Mouse (Mus musculus) midbrain, embryonic 11.5 days (tissue): ENCODE measurements around the gene Sac3d1. TPM values are rescaled to one million over a fixed set of nuclear protein-coding genes. Genes with fewer than 3 reads are reported as not detected.

Source experiments
- ATAC-seq: fragments of 200-750 bp; cut with Nextera tagmentation; 2 replicates; pipeline ENCODE4 v1.8.0; 2017; ENCODE audit warnings: moderate TSS enrichment, moderate library complexity; ENCODE audit not compliant: low FRiP score
- DNase-seq: peaks from one replicate; pipeline ENCODE4 v3.0.0; 2015; ENCODE audit warnings: low spot score; ENCODE audit errors: missing footprints
- H3K27ac ChIP-seq: fragments of 300-500 bp; sonication (generic); 2 replicates; pipeline ENCODE4 v1.5.1; 2014; ENCODE audit warnings: low read depth, low read length
- H3K27me3 ChIP-seq: fragments of 300-500 bp; sonication (generic); 2 replicates; pipeline ENCODE4 v1.6.1; 2014; ENCODE audit warnings: mild to moderate bottlenecking, low read length, moderate library complexity, mixed read lengths; ENCODE audit not compliant: control insufficient read depth, insufficient read depth
- H3K36me3 ChIP-seq: fragments of 300-500 bp; sonication (generic); 2 replicates; pipeline ENCODE4 v1.6.1; 2014; ENCODE audit warnings: mild to moderate bottlenecking, low read length, moderate library complexity, mixed read lengths; ENCODE audit not compliant: control insufficient read depth, insufficient read depth
- H3K4me1 ChIP-seq: fragments of 300-500 bp; sonication (generic); 2 replicates; pipeline ENCODE4 v1.6.1; 2014; ENCODE audit warnings: low read length; ENCODE audit not compliant: control insufficient read depth, insufficient read depth
- H3K4me2 ChIP-seq: fragments of 300-500 bp; sonication (generic); 2 replicates; pipeline ENCODE4 v1.6.1; 2014; ENCODE audit warnings: mild to moderate bottlenecking, moderate library complexity
- H3K4me3 ChIP-seq: fragments of 300-500 bp; sonication (generic); 2 replicates; pipeline ENCODE4 v1.5.1; 2014; ENCODE audit warnings: low read depth, low read length
- H3K9ac ChIP-seq: fragments of 300-500 bp; sonication (generic); 2 replicates; pipeline ENCODE4 v1.6.1; 2014; ENCODE audit warnings: low read length
- H3K9me3 ChIP-seq: fragments of 300-500 bp; sonication (generic); 2 replicates; pipeline ENCODE4 v1.6.1; 2016; ENCODE audit warnings: low read length; ENCODE audit not compliant: control insufficient read depth
- WGBS: fragments of 180-500 bp; shearing (Covaris S2); extraction: QIAGEN DNeasy Blood & Tissue Kit; methylation state at CpG from one replicate; pipeline ENCODE4 v1.1.7; 2014; 5-methylcytosine and 5-hydroxymethylcytosine counted together
- polyA plus RNA-seq: library from polyadenylated mRNA; unstranded; fragments of >200 nt; fragmentation: Nextera tagmentation; extraction: Ambion mirVana; gene quantifications from 2 replicates; pipeline ENCODE4 v1.2.1, GENCODE M21; 2014

Sac3d1 gene
- polyA plus RNA-seq, 1 experiment from 2014 or later, result 60.0 TPM

DNA sequence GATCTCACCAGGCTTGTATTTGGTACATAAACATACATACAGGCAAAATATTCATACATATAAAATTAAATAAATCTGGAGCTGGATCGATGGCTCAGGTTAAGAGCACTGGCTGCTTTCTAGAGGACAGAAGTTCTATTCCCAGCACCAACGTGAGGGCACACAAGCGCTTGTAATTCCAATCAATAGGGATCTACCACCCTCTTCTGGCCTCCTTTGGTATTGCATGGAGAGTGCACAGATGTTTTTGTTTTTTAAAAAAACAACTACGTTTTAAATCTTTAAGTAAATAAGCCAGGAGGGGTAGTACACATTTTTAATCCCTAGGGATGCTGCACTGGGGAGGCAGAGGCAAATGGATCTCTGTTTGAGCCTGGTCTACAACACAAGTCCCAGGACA lies 7.8 kb upstream of the Sac3d1 start:
- Histone ChIP-seq H3K4me3 (no peak overlapping the region), H3K4me1 (peaks cover 2% of the 10 kb centered on the region; the same call in 1 of the 2 replicates), H3K27ac (no peak overlapping the region), H3K9ac (no peak overlapping the region), H3K36me3 (no peaks in the 10 kb centered on the region), H3K4me2 (no peak overlapping the region), H3K27me3 (no peaks in the 10 kb centered on the region), H3K9me3 (no peaks in the 10 kb centered on the region)
- DNase-seq (peak; percentile 95), ATAC-seq (no peak)
- WGBS, result 24% methylated on average over 4 of the region's 4 CpGs

DNA sequence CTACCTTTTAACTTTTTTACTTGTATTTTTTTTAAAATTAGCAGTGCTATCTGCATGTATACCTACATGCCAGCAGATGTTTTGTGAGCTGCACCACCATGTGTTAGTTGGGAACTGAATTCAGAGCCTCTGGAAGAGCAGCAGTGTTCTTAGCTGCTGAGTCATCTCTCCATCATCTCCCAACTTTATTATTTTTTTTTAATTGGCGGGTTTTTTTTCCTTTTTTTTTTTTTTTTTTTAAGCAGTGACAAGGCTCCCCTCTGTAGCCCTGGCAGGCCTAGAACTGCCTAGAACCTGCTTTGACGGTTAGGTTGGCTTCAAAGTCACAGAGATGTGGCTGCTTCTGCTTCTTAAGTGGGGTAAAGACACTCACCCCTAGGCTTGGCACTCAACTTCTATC lies 6.4 kb upstream of the Sac3d1 start:
- ATAC-seq (no peak), DNase-seq (peak; percentile 78)
- no peak overlapping the region for H3K27ac ChIP-seq
- no peaks in the 10 kb centered on the region for H3K27me3 ChIP-seq
- no peaks in the 10 kb centered on the region for H3K9me3 ChIP-seq
- no peak overlapping the region for H3K9ac ChIP-seq
- H3K36me3 ChIP-seq, result no peaks in the 10 kb centered on the region
- no peak overlapping the region for H3K4me2 ChIP-seq
- H3K4me3 ChIP-seq, result no peak overlapping the region
- H3K4me1 ChIP-seq, result peaks cover 2% of the 10 kb centered on the region; the same call in 1 of the 2 replicates
- WGBS, result 72% methylated on average over 2 of the region's 2 CpGs

DNA sequence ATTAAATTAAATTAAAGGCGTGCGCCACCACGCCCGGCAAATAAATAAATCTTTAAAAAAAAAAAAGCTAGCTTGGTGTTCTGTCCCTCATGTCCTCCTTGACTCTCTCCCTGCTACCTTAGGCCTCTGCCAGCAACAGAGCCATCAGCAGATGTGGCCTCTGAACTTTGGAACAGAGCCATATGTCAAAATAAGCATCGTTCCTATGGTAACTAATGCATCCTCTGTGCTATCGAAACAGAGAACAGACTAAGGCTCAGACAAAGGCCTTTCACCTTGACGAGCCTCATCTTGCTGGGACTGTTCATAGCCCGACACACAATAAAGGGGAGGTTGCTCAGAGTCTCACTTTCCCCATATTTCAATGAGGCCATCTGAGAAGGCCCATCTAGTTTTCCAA lies 4.9 kb upstream of the Sac3d1 start:
- H3K4me1 ChIP-seq, result peaks cover 2% of the 10 kb centered on the region
- no peak overlapping the region for H3K4me3 ChIP-seq
- no peaks in the 10 kb centered on the region for H3K9me3 ChIP-seq
- DNase-seq (peak; percentile 80), ATAC-seq (no peak)
- H3K27ac ChIP-seq, result no peak overlapping the region
- 76% methylated on average over 8 of the region's 8 CpGs for WGBS
- H3K36me3 ChIP-seq, result no peaks in the 10 kb centered on the region
- H3K9ac ChIP-seq, result 0 out of 2 replicates have a peak overlapping the region, but pooled peaks have one; percentile 9
- H3K27me3 ChIP-seq, result no peaks in the 10 kb centered on the region
- H3K4me2 ChIP-seq, result no peak overlapping the region

DNA sequence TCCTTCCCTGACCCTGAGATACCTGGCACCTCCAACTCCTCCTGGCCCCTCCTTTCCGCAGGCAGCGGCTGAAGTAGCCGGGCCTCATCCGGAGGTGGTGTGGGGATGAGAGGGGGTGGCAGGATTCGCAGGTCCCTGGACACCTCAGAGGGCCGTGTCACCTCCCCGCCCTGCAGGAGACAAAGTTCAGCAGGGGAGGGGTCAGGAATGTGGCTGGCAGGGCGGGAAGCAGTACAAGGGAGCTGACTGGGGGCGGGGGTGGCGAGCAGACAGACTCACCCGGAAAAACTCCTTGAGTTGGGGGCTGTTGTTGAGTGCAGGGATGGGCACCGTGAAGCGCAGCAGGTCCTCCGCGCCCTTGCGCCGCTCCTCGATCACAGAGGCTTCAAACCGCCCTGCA lies 3.3 kb upstream of the Sac3d1 start:
- H3K9ac ChIP-seq, result no peak overlapping the region
- no peak overlapping the region for H3K27ac ChIP-seq
- no peak overlapping the region for H3K4me2 ChIP-seq
- H3K9me3 ChIP-seq, result no peaks in the 10 kb centered on the region
- peak; percentile 65 for DNase-seq
- H3K4me1 ChIP-seq, result peaks cover 6% of the 10 kb centered on the region
- 31% methylated on average over 19 of the region's 19 CpGs for WGBS
- H3K27me3 ChIP-seq, result no peaks in the 10 kb centered on the region
- ATAC-seq, result no peak
- no peak overlapping the region for H3K4me3 ChIP-seq
- H3K36me3 ChIP-seq, result no peaks in the 10 kb centered on the region

DNA sequence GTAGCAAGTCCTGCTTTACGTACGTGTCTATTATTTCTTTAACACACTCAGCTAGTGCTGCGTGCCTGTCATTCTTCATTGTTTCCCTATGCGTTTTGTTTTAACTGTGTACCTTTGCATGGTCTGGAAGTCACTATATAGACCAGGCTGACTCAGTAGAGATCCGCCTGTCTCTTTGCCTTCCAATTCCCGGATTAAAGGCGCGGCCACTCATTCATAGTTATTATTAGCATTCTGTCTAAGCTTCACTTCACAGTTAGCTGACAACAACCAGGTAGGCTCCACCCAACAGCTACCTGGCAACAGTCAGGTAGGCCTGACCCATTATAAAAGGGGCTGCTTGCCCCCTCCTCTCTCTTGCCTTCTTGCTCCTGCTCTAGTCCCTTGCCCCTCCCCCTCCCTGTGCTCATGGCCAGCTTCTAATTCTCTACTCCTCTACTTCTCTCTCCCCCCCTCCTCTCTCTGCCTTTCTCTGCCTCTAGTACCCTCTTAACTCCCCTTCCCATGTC lies 281 bp upstream of the Sac3d1 start:
- peaks cover 8% of the 10 kb centered on the region for H3K4me1 ChIP-seq
- peak overlapping the region; percentile 89 for H3K4me2 ChIP-seq
- peak overlapping the region; percentile 81 for H3K4me3 ChIP-seq
- no peaks in the 10 kb centered on the region for H3K27me3 ChIP-seq
- H3K36me3 ChIP-seq, result peaks cover 12% of the 10 kb centered on the region; the same call in 1 of the 2 replicates
- H3K9ac ChIP-seq, result peak overlapping the region; percentile 88
- ATAC-seq (peak; percentile 58), DNase-seq (peak; percentile 88)
- WGBS, result under 1% methylated on average over 8 of the region's 8 CpGs
- no peaks in the 10 kb centered on the region for H3K9me3 ChIP-seq
- H3K27ac ChIP-seq, result no peak overlapping the region

DNA sequence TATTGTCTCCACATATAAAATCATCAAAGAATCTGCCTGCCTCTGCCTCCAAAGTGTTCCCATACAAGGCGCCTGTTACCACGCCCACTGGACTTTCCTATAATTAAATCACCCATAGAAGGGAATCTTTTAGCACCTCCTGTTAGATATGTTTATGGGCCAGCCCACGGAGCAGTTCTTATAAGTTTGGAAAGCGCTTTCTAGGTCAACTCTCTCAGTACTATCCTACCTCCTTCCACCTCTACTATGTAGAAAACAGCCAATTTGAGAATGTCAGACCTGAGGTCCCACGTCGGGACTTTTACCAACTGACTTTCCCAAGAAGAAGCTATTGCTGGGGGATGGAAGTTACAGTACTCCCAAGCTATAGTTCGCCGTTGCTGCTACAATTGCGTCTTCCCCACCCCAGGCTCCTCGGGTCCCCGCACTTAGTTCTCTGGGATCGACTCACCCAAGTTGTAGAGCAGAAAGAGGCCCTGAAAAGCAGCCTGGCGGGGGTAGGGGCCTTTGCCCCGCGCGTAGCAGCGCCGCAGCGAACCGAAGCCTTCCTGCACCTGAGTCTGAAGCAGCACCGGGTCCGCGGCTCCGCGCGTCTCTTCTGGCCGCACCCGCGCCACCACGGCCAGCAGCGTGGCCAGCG lies 984 bp downstream of the Sac3d1 start:
- DNase-seq (no peak), ATAC-seq (no peak)
- Histone ChIP-seq H3K27ac (peak overlapping the region; percentile 95), H3K4me2 (peak overlapping the region; percentile 89), H3K36me3 (peaks cover 12% of the 10 kb centered on the region; the same call in 1 of the 2 replicates), H3K9me3 (no peaks in the 10 kb centered on the region), H3K4me3 (peak overlapping the region; percentile 81), H3K4me1 (peaks cover 8% of the 10 kb centered on the region), H3K9ac (peak overlapping the region; percentile 88), H3K27me3 (no peaks in the 10 kb centered on the region)
- 6% methylated on average over 32 of the region's 32 CpGs for WGBS

DNA sequence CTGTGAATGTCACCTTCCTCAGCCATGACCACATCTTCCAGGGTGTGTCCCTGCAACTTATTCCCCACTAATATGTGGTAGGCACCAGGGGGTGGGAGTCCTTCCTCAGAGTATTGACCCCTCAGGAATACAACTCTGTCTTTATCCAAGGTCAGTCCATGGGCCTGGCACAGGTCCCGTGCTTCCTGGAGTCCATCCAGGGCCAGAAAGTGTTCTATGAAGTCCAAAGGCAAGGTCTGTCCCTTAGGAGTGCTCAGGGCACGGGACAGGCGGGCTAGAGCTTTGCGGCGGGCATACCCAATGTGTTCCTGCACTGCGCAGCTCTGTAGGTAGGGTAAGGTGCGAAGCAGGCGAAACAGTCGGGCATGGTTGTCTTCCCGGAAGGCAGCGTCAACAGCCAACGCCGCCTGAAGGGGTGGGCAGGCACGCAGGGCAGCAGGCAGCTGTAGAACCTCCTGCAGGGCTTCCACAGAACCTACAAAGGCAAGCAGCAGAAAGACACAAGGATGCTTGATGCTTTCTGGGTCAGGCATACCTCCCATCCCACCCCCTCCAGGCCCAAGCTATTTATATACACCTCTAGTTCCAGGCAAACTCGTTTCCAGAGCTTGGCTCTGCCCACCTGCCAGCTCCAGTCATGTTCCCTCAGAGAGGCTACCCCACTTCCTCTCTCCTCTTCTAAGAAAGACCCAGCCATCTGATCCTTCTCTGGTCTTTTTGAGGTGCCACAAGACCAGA lies 2.2 kb downstream of the Sac3d1 start:
- Histone ChIP-seq H3K36me3 (peaks cover 12% of the 10 kb centered on the region; the same call in 1 of the 2 replicates), H3K9me3 (no peaks in the 10 kb centered on the region), H3K4me2 (no peak overlapping the region), H3K27me3 (no peaks in the 10 kb centered on the region), H3K9ac (no peak overlapping the region), H3K4me1 (peaks cover 8% of the 10 kb centered on the region), H3K27ac (no peak overlapping the region), H3K4me3 (0 out of 2 replicates have a peak overlapping the region, but pooled peaks have one; percentile 81)
- no peak for ATAC-seq
- DNase-seq, result peak; percentile 28
- 94% methylated on average over 15 of the region's 15 CpGs for WGBS

DNA sequence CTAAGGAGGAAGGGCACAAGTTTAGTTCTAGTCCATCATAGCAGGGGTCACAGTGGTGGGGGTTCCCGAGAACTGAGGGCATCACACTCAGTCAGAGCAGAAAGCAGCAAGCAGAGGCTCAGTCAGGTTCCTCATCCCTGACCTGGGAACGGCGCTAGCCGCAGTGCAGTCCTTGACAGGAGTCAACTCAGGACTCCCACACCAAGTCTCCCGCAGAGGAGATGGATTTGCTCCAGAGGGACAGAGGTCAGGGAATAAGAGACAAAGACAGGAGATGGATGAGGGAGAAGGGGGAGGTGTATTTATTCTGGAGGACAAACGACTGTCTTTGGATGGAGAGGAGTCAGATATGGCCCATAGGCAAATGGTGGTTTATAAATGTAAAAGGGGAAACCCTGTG lies 5.3 kb downstream of the Sac3d1 start:
- Histone ChIP-seq H3K27ac (no peak overlapping the region), H3K4me1 (peaks cover 8% of the 10 kb centered on the region), H3K9ac (no peak overlapping the region), H3K36me3 (peaks cover 12% of the 10 kb centered on the region; the same call in 1 of the 2 replicates), H3K4me3 (no peak overlapping the region), H3K4me2 (no peak overlapping the region), H3K27me3 (no peaks in the 10 kb centered on the region), H3K9me3 (no peaks in the 10 kb centered on the region)
- DNase-seq (peak; percentile 69), ATAC-seq (no peak)
- WGBS, result 76% methylated on average over 6 of the region's 6 CpGs

DNA sequence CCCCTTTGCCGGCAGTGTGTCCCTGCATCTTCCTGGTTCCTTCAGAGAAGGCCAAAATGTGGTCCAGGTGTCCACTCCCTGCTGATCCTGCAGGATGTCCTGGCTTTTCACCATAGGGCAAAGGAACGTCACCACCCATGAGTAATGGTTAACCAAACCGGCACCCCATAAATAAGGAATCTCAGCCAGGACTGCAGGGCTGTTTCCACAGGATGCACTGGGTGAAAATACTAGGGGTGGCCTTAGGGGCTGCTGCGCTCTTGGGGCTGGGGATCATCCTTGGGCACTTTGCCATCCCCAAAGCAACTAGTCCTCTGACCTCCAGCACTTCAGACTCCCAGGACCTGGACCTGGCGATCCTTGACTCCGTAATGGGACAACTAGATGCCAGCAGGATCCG lies 12.9 kb downstream of the Sac3d1 start, which contains the start of gene Naaladl1:
Gene Naaladl1, plus strand, starts transcription at position 197 of the 400 bp plus-strand sequence.
- Histone ChIP-seq H3K4me3 (no peak within 1 kb of the TSS), H3K4me1 (no peaks in the 10 kb centered on the region), H3K4me2 (no peak within 1 kb of the TSS), H3K36me3 (no peaks in the 10 kb centered on the region), H3K9ac (no peak within 1 kb of the TSS), H3K27ac (no peak within 1 kb of the TSS), H3K9me3 (no peaks in the 10 kb centered on the region), H3K27me3 (no peaks in the 10 kb centered on the region)
- DNase-seq, result no peak
- ATAC-seq, result no peak
- WGBS, result 88% methylated on average over 7 of the region's 7 CpGs
